Mouse (Mus musculus): ENCODE data around the gene Xrcc6.

Gene Xrcc6

DNA sequence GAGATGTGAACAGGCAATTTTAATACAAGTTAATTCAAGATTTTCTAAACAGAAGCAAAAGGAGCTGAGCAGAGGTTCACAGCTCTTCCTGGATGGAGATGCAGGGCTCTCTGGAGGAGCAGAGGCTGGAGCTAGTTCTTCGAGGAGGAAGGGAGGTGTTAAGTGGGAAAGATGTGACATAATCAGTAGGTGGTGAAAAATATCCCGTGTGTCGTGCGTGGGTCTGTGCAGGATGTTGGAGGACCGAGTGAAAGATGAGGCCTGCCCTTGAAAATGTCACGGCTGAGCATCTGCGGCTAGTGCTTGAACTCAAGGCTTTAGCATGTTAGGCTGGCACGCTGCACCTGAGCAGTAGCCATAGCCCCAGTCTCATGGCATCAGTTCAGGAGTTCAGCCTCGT lies 98.0 kb downstream of the Xrcc6 start:
- no peak for DNase-seq (ENCODE audit: low spot score)

DNA sequence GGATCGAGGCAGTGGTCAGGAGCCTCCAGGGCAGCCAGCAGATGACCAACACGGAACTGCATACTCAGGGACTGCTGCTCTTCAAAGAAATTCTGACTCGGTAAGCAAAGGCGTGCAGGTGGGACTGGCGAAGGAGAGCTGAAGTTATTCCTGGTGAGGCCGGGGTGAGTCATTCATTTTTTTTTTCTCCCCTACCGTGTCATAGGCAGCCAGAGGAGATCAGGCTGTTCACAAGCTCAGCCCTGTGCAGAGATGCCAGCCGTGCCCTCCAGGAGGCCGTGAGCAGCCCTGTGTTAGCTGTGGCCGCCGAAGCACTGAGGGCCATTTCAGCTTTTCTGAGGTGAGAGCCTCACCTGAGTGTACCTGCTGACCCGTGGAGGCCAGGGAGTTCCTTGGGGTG lies 98.5 kb downstream of the Xrcc6 start:
- DNase-seq (ENCODE audit: low spot score) = no peak

DNA sequence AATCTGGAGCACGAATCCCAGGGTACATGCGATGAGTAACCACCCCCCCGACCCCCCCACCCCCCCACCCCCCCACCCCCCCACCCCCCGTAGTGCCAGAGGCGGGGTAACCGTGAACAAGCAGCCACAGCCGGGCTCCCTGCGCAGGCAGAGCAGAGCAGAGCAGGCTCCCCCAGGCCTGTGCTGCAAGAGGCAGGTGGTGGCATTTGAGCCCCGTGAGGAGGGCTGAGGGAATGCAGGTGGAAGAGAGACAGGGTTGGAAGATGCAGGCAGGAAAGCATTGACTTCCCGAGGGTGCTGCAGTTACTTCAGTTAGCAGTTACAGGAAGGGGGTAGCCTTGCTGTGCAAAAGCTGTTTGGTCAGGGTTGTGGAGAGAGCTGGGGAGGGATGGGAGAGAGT lies 99.6 kb downstream of the Xrcc6 start:
- no peak for DNase-seq (ENCODE audit: low spot score)

Measured in ovary, postnatal 10 days (tissue).